17 mouse cellular contexts compared by ENCODE assay signal in the genomic region with DNA sequence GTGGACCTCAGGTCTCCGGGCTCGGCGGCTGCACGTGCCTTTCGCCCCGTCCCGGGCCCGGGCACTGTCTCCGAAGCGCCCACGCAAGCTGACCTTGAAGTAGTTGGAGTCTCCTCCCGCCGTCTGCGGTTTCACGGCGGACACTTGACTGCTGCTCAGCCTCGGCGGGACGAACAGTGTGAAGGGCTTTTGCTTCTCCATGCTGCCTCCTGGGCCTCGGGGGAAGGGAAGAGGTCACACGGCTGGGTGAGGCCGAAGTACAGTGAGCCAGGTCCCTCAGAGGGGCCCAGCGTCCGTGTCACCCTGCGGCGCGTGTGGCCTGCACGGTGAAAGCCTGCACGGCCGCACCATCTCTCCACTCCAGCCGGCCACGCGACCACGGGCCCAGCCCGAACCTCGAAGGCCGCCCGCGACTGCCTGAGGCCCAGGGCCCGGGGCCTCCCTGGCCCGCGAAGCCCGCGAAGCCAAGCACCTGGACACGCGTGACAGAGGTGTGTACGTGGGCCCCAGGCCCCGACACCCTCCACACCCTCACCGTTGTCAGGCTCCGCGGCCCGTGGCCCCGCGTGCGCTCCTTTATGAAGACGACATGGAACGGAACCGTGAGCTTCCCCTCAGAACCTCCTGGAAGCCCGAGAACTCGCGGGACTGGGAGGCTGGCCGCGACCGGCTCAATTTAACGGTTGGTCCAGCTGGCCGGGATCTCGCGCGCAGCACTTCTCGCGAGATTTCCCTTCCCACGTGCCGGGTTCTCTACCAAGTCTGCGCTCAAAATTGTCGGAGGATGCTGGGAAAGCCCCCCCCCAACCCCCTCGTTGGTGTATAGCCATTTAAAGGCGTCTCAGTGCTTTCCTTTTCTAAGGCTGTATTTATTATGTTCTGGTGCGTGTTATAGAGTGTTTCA. TPM values are rescaled to one million over a fixed set of nuclear protein-coding genes. Genes with fewer than 3 reads are reported as not detected.
"Had no signal": no experiment of that assay in that cellular context is flagged by ENCODE, and none has a peak within 500 bp of the region (broad histone marks: within the 10 kb centered on the region; RNA-seq: fewer than 3 reads in every experiment).

TSS of gene Sycp1 (minus strand) at position 650 of the 904 bp plus-strand sequence.

- H3K27ac ChIP-seq: layer of hippocampus, adult 2 months; limb, embryonic 13.5 days; liver, embryonic 15.5 days; midbrain, embryonic 13.5 days; neural tube, embryonic 12.5 days had no signal

- H3K4me1 ChIP-seq: limb, embryonic 13.5 days; liver, embryonic 15.5 days; neural tube, embryonic 12.5 days had no signal

- ATAC-seq: midbrain, embryonic 13.5 days had no signal

- DNase-seq: kidney, adult 8-10 months; kidney, postnatal 4 days; left cerebral cortex, postnatal 4 days; thymus, postnatal 4 days had no signal

- H3K9ac ChIP-seq: limb, embryonic 13.5 days; liver, embryonic 15.5 days; midbrain, embryonic 13.5 days; neural tube, embryonic 12.5 days had no signal

- H3K4me2 ChIP-seq: limb, embryonic 13.5 days; liver, embryonic 15.5 days; midbrain, embryonic 13.5 days; neural tube, embryonic 12.5 days had no signal

- H3K4me3 ChIP-seq: layer of hippocampus, adult 2 months; limb, embryonic 13.5 days; liver, embryonic 15.5 days; midbrain, embryonic 13.5 days; myocyte; neural tube, embryonic 12.5 days had no signal

- H3K9me3 ChIP-seq: midbrain, embryonic 13.5 days had no signal

- H3K27me3 ChIP-seq: limb, embryonic 13.5 days; liver, embryonic 15.5 days; midbrain, embryonic 13.5 days; neural tube, embryonic 12.5 days had no signal

- H3K36me3 ChIP-seq: limb, embryonic 13.5 days; liver, embryonic 15.5 days; midbrain, embryonic 13.5 days; neural tube, embryonic 12.5 days had no signal

RNA-seq across cellular contexts. Expression of gene Sycp1, which starts in this region (rescaled TPM):
- total RNA-seq: layer of hippocampus, adult 2 months; layer of hippocampus, postnatal 10 days; left cerebral cortex, postnatal 4 days; liver, adult 2 months; megakaryocyte-erythroid progenitor cell, adult 5-6 weeks; neutrophil, adult 5-6 weeks had no signal
- polyA plus RNA-seq: kidney, embryonic 16.5 days; limb, embryonic 13.5 days; liver, adult 2 months; liver, embryonic 15.5 days; lung, embryonic 16.5 days; midbrain, embryonic 13.5 days; neural tube, embryonic 12.5 days; stomach, embryonic 14.5 days had no signal
